Mouse (Mus musculus): ENCODE data around the gene Olfr1061.
"Not testable (repeated sequence)": the region's sequence is repeated elsewhere in the genome, so short reads cannot be mapped to it uniquely, and the experiment has no call there.

Olfr1061 gene

DNA sequence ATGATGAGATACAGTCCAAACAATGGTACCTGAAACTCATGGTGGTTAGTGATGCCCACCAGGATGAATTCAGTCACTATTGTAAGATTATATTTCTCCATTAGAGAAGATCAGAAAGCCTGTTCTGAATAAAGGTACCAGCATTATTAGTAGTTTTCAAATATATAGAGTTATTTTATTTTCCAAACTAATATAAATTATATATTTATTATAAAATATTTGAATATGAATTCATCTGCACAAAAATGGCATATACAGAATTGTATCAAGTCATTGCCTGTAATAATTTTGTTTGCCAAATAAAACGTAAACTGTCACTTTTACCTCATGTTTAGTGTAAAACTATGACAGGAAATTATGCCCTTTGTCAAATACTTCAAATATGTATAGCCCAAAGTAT lies at the start of gene Olfr1061:
TSS of gene Olfr1061 (minus strand) at position 101 of the 400 bp plus-strand sequence.
- no peak for DNase-seq (ENCODE audit: low spot score)

DNA sequence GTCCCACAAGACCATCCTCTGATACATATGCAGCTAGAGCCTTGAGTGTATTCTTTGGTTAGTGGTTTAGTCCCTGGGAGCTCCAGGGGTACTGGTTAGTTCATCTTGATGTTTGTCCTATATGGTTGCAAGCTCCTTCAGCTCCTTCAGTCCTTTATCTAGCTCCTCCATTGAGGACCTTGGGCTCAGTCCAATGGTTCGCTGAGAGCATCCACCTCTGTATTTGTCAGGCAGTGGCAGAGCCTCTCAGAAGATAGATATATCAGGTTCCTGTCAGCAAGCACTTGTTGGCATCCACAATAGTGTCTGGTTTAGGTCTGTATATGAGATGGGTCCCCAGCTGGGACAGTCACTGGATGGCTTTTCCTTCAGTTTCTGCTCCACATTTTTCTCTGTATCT lies 46.6 kb upstream of the Olfr1061 start:
- DNase-seq (ENCODE audit: low spot score): no peak

DNA sequence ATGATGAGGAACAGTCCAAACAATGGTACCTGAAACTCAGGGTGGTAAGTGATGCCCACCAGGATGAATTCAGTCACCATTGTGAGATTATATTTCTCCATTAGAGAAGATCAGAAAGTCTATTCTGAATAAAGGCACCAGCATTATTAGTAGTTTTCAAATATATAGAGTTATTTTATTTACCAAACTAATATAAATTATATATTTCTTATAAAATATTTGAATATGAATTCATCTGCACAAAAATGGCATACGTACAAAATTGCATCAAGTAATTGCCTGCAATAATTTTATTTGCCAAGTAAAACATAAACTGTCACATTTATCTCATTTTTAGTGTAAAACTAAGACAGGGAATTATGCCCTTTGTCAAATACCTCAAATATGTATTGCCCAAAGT lies 42.3 kb upstream of the Olfr1061 start, which contains the start of gene Olfr1066:
TSS of gene Olfr1066 (minus strand) at position 101 of the 400 bp plus-strand sequence.
- DNase-seq (ENCODE audit: low spot score): no peak

DNA sequence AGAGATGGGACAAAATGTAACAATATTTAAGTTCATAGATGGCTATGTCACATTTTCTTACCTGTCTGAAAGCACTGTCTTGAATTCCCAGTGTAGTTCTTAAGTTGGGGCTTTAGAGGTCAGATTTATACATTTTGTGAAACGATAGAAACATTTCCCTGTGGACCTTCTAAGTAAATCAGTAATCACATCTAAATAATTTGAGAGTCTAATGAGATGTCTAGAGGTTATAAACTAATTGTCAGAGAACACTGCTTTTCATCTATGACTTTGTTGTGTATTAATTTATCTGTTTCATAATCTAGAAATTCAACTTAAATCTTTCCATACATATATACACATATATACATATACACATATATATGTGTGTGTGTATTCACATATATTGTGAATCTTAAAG lies 36.6 kb upstream of the Olfr1061 start, which contains the start of gene Olfr1065:
TSS of gene Olfr1065 (minus strand) at position 101 of the 400 bp plus-strand sequence.
- DNase-seq (ENCODE audit: low spot score): not testable (repeated sequence)

DNA sequence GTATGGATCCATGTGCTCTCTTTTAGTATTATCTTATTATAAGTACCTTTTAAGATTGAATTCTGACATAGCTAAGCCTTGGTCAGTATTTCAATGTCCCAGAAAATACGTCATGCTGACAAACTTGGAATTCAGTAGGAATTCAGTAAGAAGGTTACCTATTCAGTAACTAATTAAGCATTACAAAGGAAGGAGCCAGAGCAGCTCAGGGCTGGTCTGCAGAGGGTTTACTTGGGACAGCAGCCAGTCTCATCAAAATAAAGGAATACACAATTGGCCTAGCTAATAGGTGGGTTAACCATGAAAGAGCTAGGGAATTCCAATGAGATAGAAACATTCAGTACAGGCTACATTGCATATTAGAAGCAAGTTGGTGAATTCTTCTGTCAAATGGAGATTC lies 28.3 kb upstream of the Olfr1061 start:
- not testable (repeated sequence) for DNase-seq (ENCODE audit: low spot score)

DNA sequence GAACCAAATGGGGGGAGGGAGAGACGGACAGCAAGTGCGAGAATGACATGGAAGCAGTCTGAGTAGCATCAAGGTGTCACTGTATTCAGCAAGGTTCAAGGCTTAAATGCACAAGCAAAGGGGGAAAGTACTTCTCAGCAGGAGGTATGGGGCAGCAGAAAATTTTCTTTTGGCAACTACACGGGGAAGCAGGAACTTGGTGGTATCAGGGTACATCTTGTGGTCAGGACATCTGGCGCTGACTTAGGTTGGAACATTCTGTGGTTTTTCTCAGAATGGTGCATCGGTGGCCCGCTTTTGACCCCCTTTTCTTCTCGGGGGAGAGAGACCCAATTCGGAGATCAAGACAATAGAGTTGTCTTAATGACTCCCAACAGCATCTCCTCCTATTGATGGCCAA lies 14.7 kb upstream of the Olfr1061 start:
- DNase-seq (ENCODE audit: low spot score): not testable (repeated sequence)

DNA sequence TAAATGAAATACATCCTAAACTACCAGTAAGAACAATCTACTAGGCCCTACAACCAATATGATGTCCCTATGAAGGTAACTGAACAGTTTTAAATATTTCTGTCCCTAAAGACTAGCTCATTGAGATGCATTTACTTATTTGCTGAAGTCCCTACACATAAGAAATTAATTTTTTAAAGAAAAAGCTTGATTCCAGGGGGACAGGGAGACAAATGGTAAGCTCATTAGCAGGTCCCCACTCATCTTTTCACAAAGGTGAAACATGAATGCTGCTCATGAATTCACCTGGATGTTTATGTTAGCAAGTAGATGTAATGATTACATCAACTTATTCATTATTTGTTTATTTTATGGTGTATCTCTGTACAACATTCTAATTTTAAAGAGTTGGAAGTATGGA lies 12.8 kb upstream of the Olfr1061 start, which contains the start of gene Olfr1062:
TSS of gene Olfr1062 (minus strand) at position 101 of the 400 bp plus-strand sequence.
- DNase-seq (ENCODE audit: low spot score): not testable (repeated sequence)

DNA sequence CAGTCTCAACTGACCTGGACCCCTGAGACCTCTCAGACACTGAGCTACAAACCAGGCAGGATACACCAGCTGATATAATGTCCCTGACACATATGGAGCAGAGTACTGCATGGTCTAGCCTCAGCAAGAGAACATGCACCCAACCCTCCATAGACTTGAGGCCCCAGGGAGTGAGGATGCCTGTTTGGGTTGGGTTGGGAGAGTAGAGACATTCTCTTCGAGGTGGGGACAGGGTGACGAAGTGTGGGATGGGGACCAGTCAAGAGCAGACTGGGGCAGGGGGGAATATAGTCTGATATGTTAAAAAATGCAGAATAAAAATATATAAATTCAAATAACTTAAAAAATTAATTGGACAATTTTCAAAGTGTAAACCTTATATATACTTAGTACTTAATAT lies 18.7 kb downstream of the Olfr1061 start:
- no peak for DNase-seq (ENCODE audit: low spot score)

DNA sequence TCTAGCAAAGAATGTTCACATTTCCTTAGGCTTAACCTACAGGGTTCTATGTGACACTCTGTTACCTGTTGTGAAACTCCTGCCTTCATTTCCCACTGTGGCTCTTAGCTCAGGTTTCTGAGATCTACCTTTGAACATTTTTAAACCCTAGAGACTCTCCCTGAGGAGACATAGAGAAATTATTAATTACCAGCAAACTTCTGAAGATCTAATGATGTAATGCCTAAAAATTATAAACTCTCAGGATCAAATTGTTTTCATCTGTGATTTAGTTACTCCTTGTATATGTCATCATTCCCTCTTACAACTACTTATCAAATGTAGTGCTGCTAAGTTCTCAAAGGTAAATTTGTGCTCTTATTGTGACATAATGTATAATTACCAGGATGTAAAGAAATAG lies 25.4 kb downstream of the Olfr1061 start, which contains the start of gene Olfr1058:
TSS of gene Olfr1058 (minus strand) at position 101 of the 400 bp plus-strand sequence.
- DNase-seq (ENCODE audit: low spot score): not testable (repeated sequence)

DNA sequence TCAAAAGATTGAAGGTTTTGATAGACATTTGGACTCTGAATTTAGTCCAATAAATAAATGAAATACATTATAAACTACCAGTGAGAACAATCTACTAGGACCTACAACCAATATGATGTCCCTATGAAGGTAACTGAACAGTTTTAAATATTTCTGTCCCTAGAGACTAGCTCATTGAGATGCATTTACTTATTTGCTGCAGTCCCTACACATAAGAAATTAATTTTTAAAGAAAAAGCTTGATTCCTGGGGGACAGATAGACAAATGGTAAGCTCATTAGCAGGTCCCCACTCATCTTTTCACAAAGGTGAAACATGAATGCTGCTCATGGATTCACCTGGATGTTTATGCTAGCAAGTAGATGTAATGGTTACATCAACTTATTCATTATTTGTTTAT lies 35.6 kb downstream of the Olfr1061 start, which contains the start of gene Olfr1057:
TSS of gene Olfr1057 (minus strand) at position 101 of the 400 bp plus-strand sequence.
- no peak for DNase-seq (ENCODE audit: low spot score)

DNA sequence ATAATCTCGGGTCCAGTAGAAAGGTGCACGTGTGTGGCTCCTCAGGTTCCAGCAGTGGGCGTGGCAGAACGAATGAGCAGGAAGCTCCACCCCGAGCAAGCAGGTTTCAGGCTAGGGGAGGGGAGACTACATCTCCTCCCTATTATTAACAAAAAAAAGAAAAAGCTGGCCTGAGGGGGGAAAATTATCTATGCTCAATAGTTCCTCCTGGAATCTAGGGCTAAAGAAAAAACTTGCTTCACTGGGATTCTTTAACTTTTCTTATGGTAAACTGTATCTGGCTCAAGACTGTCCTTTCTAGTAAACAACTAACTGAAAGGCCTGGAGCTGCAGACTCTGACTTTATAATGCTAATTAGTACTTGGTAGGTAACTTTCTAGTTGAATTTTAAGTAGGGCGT lies 47.5 kb downstream of the Olfr1061 start:
- DNase-seq (ENCODE audit: low spot score): not testable (repeated sequence)

Data from ovary, postnatal 10 days (tissue).